Mouse (Mus musculus) midbrain, embryonic 16.5 days (tissue): ENCODE data around the gene Kcna7. TPM values are rescaled to one million over a fixed set of nuclear protein-coding genes. Genes with fewer than 3 reads are reported as not detected.

Source experiments
- microRNA-seq: library from miRNA; unstranded; fragments of <30 nt; microRNA quantifications from one replicate; pipeline ENCODE4, GENCODE M21; 2017
- polyA plus RNA-seq: library from polyadenylated mRNA; unstranded; fragments of >200 nt; fragmentation: Nextera tagmentation; extraction: Ambion mirVana; gene quantifications from 2 replicates; pipeline ENCODE4 v1.2.1, GENCODE M21; 2015

Kcna7 gene
- polyA plus RNA-seq, 1 experiment from 2014 or later: not detected

Small RNAs within 50 kb of the gene (microRNA-seq; reads per million reads assigned to microRNA genes)
- gene Gm22133: not detected

Other genes with a start within 250 kb of the Kcna7 start
- 0.55 and 1.1 TPM in 2 replicates for gene Slc17a7, start 241.7 kb upstream of the Kcna7 start, polyA plus RNA-seq
- not detected in 2 replicates for gene Gfy, start 226.1 kb upstream of the Kcna7 start, polyA plus RNA-seq
- gene Pth2, start 224.7 kb upstream of the Kcna7 start, polyA plus RNA-seq: 1.1 and 1.2 TPM in 2 replicates
- 0.45 and 0.53 TPM in 2 replicates for gene Ccdc155, start 200.8 kb upstream of the Kcna7 start, polyA plus RNA-seq
- 6.2 and 10.5 TPM in 2 replicates for gene Dkkl1, start 193.5 kb upstream of the Kcna7 start, polyA plus RNA-seq
- 30.5 and 39.5 TPM in 2 replicates for gene Tead2, start 189.9 kb upstream of the Kcna7 start, polyA plus RNA-seq
- 1.3 and 1.4 TPM in 2 replicates for gene Cd37, start 166.5 kb upstream of the Kcna7 start, polyA plus RNA-seq
- gene Slc6a16, start 164.6 kb upstream of the Kcna7 start, polyA plus RNA-seq: 0.93 and 1.2 TPM in 2 replicates
- gene Slc6a21, start 128.1 kb upstream of the Kcna7 start, polyA plus RNA-seq: not detected in 2 replicates
- gene Trpm4, start 71.9 kb upstream of the Kcna7 start, polyA plus RNA-seq: 11.1 and 12.4 TPM in 2 replicates
- 0.39 and 0.40 TPM in 2 replicates for gene Hrc, start 70.4 kb upstream of the Kcna7 start, polyA plus RNA-seq
- 28.5 and 29.2 TPM in 2 replicates for gene Ppfia3, start 38.6 kb upstream of the Kcna7 start, polyA plus RNA-seq
- gene Lin7b, start 35.1 kb upstream of the Kcna7 start, polyA plus RNA-seq: 27.0 and 39.9 TPM in 2 replicates
- 157 and 186 TPM in 2 replicates for gene Snrnp70, start 9.9 kb upstream of the Kcna7 start, polyA plus RNA-seq
- not detected in 2 replicates for gene Ntf5, start 8.0 kb downstream of the Kcna7 start, polyA plus RNA-seq
- gene Lhb, start 15.2 kb downstream of the Kcna7 start, polyA plus RNA-seq: 0.39 and 0.88 TPM in 2 replicates
- gene Gys1, start 29.2 kb downstream of the Kcna7 start, polyA plus RNA-seq: 20.9 and 21.8 TPM in 2 replicates
- 103 and 110 TPM in 2 replicates for gene Ruvbl2, start 32.4 kb downstream of the Kcna7 start, polyA plus RNA-seq
- 5,323 and 5,449 TPM in 2 replicates for gene Ftl1, start 54.2 kb downstream of the Kcna7 start, polyA plus RNA-seq
- 232 and 243 TPM in 2 replicates for gene Bax, start 61.2 kb downstream of the Kcna7 start, polyA plus RNA-seq
- gene Tulp2, start 76.2 kb downstream of the Kcna7 start, polyA plus RNA-seq: 0.15 and 0.16 TPM in 2 replicates
- not detected in 2 replicates for gene Gm45808, start 81.2 kb downstream of the Kcna7 start, polyA plus RNA-seq
- 4.1 and 4.2 TPM in 2 replicates for gene Dhdh, start 83.2 kb downstream of the Kcna7 start, polyA plus RNA-seq
- gene Nucb1, start 104.8 kb downstream of the Kcna7 start, polyA plus RNA-seq: 107 and 119 TPM in 2 replicates
- 10.5 and 13.9 TPM in 2 replicates for gene Ppp1r15a, start 120.6 kb downstream of the Kcna7 start, polyA plus RNA-seq
- 0.81 and 0.87 TPM in 2 replicates for gene Plekha4, start 120.7 kb downstream of the Kcna7 start, polyA plus RNA-seq
- gene Hsd17b14, start 149.2 kb downstream of the Kcna7 start, polyA plus RNA-seq: 0.21 TPM in 1 of 2 replicates, not detected in the other
- 23.6 and 25.0 TPM in 2 replicates for gene Bcat2, start 164.5 kb downstream of the Kcna7 start, polyA plus RNA-seq
- gene Fgf21, start 209.8 kb downstream of the Kcna7 start, polyA plus RNA-seq: not detected in 2 replicates
- gene Fut1, start 211.6 kb downstream of the Kcna7 start, polyA plus RNA-seq: not detected in 2 replicates
- gene Izumo1, start 216.2 kb downstream of the Kcna7 start, polyA plus RNA-seq: not detected in 2 replicates
- 17.2 and 18.5 TPM in 2 replicates for gene Rasip1, start 221.8 kb downstream of the Kcna7 start, polyA plus RNA-seq
- 3.4 and 4.6 TPM in 2 replicates for gene Mamstr, start 234.3 kb downstream of the Kcna7 start, polyA plus RNA-seq